ENCODE assay signal across 21 mouse cellular contexts in the genomic region with DNA sequence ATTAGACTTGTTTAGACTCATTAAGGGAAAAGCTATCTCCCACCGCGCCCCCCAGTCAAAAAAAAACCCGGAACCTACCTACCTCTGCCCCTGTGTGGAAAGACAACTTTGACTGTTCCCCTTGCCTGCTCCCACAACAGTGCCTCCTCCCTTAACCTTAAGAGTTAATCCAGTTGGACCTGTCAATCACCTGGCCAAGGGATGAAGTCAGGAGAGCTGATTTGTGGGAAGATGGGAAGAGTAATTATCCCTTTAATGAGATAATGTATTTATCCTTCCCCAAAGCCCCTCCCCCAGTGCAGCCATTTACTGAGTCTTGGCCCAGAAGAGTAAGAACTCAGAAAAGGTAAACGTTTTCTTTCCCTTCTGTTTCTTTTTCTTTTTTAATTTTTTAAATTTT. TPM values are rescaled to one million over a fixed set of nuclear protein-coding genes. Genes with fewer than 3 reads are reported as not detected.
"Had no signal": no experiment of that assay in that cellular context is flagged by ENCODE, and none has a peak within 500 bp of the region (broad histone marks: within the 10 kb centered on the region; RNA-seq: fewer than 3 reads in every experiment).

No protein-coding gene starts in this region.

- ATAC-seq: liver, embryonic 12.5 days had no signal

- H3K4me3 ChIP-seq: liver, embryonic 12.5 days; megakaryocyte, embryonic 14.5 days; midbrain, embryonic 12.5 days; neural tube, embryonic 13.5 days; neural tube, embryonic 15.5 days; stomach, embryonic 15.5 days had no signal

- H3K4me1 ChIP-seq: liver, embryonic 12.5 days; neural tube, embryonic 13.5 days; neural tube, embryonic 15.5 days; stomach, embryonic 15.5 days had no signal

- H3K9ac ChIP-seq: liver, embryonic 12.5 days; liver, embryonic 14.5 days; lung, embryonic 14.5 days; neural tube, embryonic 13.5 days; neural tube, embryonic 15.5 days; stomach, embryonic 15.5 days had no signal

- DNase-seq: lung, adult 18-20 months; lung, embryonic 14.5 days; lung, postnatal 10 days; lung, postnatal 4 days; midbrain, embryonic 14.5 days; right cerebral cortex, postnatal 14 days; thymus, adult 2 months; thymus, postnatal 25 days; thymus, postnatal 4 days had no signal

- H3K27me3 ChIP-seq: neural tube, embryonic 13.5 days; neural tube, embryonic 15.5 days; stomach, embryonic 15.5 days had no signal

- H3K27ac ChIP-seq: liver, embryonic 12.5 days; liver, embryonic 14.5 days; neural tube, embryonic 13.5 days; neural tube, embryonic 15.5 days; stomach, embryonic 15.5 days; stomach, postnatal 0 days had no signal

- H3K36me3 ChIP-seq: liver, embryonic 12.5 days; midbrain, embryonic 12.5 days; neural tube, embryonic 13.5 days; neural tube, embryonic 15.5 days; stomach, embryonic 15.5 days had no signal

- H3K4me2 ChIP-seq: liver, embryonic 12.5 days; lung, embryonic 14.5 days; midbrain, embryonic 12.5 days; neural tube, embryonic 13.5 days; neural tube, embryonic 15.5 days; stomach, embryonic 15.5 days had no signal

- H3K9me3 ChIP-seq: liver, embryonic 12.5 days; megakaryocyte, embryonic 14.5 days; midbrain, embryonic 12.5 days; neural tube, embryonic 13.5 days; neural tube, embryonic 15.5 days; stomach, embryonic 15.5 days had no signal

RNA-seq across cellular contexts. Expression of gene Gng13, which starts 28.0 kb away (rescaled TPM):
- total RNA-seq: monocyte, adult 5-6 weeks had no signal
- polyA plus RNA-seq: liver, embryonic 14.5 days; liver, embryonic 16.5 days; urinary bladder, adult 2 months had no signal

RNA-seq across cellular contexts. Expression of gene Mslnl, which starts 46.9 kb away (rescaled TPM):
- total RNA-seq: midbrain, postnatal 0 days; monocyte, adult 5-6 weeks had no signal
- polyA plus RNA-seq: liver, embryonic 12.5 days; liver, embryonic 14.5 days; liver, embryonic 16.5 days; midbrain, embryonic 12.5 days; midbrain, embryonic 14.5 days; midbrain, postnatal 0 days; neural tube, embryonic 13.5 days; neural tube, embryonic 15.5 days; stomach, embryonic 15.5 days had no signal
